Mouse (Mus musculus) 3134 (cell line): Measurements from ENCODE around the gene Hoxd9.

Experiments
- DNase-seq: peaks from one replicate; pipeline ENCODE4 v3.0.0-alpha.2; 2011; ENCODE audit warnings: low spot score; ENCODE audit not compliant: insufficient read length; ENCODE audit errors: extremely low read depth

Hoxd9 gene

DNA sequence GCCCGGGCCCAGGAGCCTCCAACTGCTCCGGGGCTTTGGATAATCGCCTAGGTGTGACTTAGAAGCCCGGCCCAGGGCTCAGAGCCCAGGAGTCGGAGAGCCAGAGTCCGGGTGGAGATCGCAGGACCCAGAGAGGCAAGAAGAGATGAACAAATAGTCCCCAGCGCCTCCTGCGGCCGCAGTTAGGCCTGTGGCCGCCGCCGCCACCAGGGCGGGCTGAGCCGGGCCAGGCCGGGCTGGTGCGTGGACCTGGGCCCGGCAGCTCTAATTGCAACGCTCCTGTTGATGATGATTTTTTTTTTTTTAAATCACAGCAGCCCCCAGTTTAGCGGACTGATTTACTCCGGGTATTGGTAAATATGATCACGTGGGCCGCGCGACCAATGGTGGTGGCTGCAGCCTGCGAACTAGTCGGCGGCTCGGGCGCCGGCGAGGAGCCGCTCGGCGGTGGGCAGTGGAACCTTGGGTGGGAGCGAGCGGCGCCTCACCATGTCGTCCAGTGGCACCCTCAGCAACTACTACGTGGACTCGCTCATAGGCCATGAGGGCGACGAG is at the start of gene Hoxd9:
TSS of gene Hoxd9 (plus strand) at position 161 of the 555 bp plus-strand sequence.
- no peak for DNase-seq

GRCm38 (mm10) chr2:74652996-74653340 is 44.6 kb upstream of the Hoxd9 start:
- no peak for DNase-seq

DNA sequence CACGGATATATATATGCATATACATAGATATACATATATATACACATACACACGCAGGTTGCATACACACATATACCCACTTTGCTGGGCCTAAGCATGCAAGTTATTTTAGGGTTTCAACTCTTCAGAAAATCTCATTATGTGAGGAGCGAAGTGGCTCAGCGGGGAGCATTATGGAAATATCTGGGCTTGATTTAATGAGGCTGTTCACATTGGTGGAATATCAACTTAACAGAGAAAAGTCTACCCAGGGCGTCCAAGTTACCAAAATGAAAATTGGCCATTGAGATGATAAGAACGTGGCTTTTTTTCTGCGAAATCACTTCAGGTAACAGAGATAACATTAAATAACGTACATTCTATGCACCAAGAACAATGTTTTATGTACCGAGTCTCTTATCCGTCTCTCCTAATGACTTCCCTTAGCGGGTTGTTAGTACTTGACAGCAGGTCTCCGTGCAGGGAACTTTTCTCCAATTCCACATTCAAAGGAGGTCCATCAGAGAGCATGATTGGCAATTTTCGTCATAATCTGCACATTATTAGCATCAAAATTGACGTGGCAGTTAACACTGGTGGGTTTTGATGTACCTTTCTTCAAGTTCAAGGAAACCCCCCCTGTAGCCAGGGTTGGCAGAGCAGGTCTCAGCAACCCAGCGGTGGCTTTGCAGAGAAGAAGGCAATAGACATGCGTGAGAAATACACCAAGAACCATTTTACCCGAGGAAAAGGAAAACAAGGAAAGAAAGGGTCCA is 43.6 kb upstream of the Hoxd9 start:
- DNase-seq: no peak

DNA sequence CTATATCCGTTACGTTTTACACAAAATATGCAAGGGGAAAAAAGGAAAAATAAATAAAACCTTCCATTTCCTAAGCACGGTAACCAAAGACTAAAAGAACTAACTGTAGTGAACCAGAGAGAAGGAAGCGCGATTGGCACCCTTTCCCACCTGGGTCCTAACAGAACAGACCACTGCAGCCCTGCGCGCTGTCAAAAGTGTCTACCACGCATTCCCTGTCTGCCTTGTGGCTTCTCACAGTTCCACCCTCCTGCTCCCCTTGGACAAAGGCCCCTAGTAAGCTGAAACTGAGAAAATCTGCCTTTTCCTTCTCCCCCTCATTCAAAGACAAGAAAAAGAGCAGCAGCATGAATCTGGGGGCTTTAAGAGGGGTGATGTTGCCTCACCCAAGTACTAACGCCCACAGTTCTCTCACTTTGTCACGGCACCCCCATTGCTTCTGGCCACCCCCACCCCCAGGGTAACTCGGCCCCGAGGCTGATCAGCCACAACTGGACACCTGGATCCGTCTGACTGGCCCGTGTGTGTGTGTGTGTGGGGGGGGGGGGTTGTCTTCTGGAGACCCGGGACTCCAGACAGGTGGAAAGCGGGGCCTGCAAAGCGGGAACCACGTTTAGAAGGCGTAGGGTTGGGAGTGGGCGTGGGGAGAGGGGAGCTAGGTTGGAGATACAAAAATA is 42.6 kb upstream of the Hoxd9 start:
- no peak for DNase-seq

GRCm38 (mm10) chr2:74655420-74655781 is 42.1 kb upstream of the Hoxd9 start:
- no peak for DNase-seq

- no peak for DNase-seq
Observed at GRCm38 (mm10) chr2:74655821-74656631, 41.5 kb upstream of the Hoxd9 start.

GRCm38 (mm10) chr2:74656632-74657021 is 40.9 kb upstream of the Hoxd9 start:
- no peak for DNase-seq

DNA sequence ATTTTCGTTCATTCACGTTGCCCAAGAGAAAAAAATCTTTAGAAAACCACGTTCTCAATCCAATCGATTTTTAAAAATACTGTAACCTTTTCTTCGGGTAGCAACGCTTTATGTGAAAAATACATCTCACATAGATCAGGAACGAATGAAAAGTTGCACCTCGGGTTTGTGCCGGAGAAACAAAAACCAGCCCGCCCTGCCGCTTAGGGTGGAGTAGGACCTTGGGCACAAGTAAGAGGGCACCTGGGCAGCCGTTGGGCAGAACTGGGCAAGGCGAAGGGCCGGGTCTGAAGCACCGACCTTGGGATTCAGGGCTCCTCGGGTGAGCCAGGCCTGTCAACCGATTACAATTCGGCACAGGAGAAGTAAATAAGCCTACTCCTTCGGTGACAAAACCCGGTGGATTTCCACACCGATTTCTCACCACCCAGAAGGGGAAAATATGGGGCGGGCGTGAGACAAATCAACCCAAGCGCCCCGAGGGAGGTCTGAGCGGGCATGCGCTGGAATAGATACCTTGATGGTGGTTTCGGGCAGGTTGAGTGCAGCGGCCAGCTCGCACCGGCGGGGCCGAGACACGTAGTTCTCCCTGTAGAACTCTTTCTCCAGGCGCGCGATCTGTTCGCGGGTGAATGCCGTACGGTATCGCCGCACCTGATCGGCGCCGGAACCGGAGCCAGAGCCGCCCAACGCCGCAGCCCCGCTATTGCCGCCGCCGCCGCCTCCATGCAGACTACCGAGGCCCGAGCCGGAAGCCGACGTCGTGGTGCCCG is 40.1 kb upstream of the Hoxd9 start:
- no peak for DNase-seq

GRCm38 (mm10) chr2:74658024-74658666 is 39.4 kb upstream of the Hoxd9 start:
- DNase-seq: no peak

DNA sequence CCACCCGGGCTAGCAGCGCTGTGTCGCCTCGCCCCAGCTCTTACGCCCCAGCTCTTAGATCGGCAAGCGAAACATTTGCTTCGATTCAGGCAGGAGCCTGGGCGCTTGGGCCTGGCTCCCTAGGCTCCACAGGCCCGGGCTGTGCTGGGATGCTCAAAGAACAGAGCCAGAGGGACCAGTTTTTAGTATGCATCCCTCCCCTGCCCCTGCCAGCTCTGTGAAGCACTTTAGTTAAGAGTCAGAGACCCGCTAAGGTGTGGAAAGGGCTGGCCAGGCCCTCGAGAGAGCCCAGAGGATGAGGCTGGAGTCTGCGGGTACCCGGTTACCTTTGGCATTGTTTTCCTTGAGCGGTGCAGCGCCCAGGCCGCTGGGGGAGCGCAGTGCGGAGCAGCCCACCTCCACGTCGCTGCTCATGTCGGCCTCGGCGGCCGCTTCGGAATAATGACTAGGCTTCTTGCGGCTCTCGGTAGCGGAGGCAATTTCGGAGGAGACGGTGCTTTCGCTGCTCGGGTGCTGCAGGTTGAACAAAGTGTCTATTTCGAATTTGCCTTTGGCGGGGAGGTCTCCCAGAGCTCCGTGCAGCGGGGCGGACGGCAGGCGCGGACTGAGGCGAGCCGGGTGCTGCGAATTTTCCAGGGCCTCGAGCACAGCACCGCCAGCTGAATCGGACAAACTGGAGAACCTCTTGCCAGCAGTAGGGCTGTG is 38.7 kb upstream of the Hoxd9 start:
- no peak for DNase-seq

GRCm38 (mm10) chr2:74659507-74660005 is 38.0 kb upstream of the Hoxd9 start, which contains the start of gene Evx2:
Evx2 (minus strand) TSS chr2:74659557.
- DNase-seq: no peak

- DNase-seq: no peak
Observed at GRCm38 (mm10) chr2:74660421-74661375, 36.8 kb upstream of the Hoxd9 start.

- no peak for DNase-seq
Observed at GRCm38 (mm10) chr2:74661685-74662084, 35.8 kb upstream of the Hoxd9 start.

- DNase-seq: peak; percentile 40
Observed at GRCm38 (mm10) chr2:74663291-74663925, 34.1 kb upstream of the Hoxd9 start.

GRCm38 (mm10) chr2:74666411-74666810 is 31.1 kb upstream of the Hoxd9 start:
- DNase-seq: no peak

- no peak for DNase-seq
Observed at GRCm38 (mm10) chr2:74667191-74667841, 30.2 kb upstream of the Hoxd9 start.

DNA sequence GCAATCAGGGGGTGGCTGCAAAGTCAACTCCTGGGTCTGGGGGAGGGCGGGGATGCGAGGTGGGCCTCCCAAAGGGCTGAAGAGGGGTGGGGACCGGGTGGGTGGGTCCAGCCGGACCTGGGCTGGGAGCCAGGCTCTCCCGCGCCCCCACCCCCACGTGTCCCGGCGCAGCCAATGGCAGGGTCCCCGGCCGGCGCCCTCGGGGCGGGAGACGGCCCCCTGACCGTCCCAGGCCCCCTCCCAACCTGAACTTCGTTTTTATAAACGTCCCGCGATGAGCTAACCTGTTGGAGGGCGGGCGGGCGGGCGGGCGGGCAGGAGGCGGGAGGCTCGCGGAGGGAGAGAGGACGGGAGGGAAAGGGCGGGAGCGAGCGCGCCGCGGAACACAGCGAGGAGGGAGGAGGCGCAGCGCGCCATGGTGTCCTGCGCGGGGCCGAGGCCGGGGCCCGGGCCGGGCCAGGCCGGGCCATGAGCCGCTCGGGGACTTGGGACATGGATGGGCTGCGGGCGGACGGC is 29.6 kb upstream of the Hoxd9 start, which contains the start of gene Hoxd13:
TSS of gene Hoxd13 (plus strand) at position 469 of the 516 bp plus-strand sequence.
- no peak for DNase-seq
